Mouse (Mus musculus): ENCODE results near the gene Stk11. TPM values are rescaled to one million over a fixed set of nuclear protein-coding genes. Genes with fewer than 3 reads are reported as not detected.

Gene Stk11
- total RNA-seq, 2 experiments from 2014 or later = 100 to 111 TPM

DNA sequence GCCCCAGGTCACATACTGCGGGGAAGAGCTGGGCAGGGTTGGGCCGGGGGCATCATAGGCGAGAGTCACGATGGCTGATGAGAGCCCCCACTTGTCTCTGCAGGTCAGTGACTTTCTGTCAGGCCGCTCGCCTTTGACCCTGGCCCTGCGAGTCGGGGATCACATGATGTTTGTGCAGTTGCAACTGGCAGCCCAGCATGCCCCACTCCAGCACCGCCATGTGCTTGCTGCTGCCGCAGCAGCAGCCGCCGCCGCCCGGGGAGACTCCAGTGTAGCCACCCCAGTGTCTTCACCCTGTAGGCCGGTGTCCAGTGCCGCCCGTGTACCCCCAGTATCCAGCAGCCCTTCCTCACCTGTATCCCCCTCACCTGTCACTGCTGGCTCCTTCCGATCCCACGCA is 38.1 kb downstream of the Stk11 start:
- intact Hi-C loops (cut with DNase I) = no loop called here
- DNase-seq = no peak

DNA sequence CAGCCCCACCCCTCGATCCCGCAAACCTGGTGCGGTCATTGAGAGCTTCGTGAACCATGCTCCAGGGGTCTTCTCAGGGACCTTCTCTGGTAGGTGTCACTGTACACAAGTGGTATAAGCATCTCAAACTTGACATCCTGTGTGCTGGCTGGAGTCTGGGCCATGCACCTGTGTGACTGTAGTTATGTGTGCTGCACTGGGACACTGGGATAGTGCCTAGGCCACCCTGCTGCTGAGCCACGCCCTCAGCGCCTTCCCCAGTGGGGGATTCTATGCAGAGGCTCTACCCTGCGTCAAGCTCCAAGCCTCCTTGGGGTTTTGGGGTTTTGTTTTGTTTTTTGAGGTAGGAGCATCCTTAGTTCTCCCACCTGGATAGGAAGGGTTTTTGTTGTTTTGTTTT is 38.8 kb downstream of the Stk11 start:
- intact Hi-C loops (cut with DNase I) = no loop called here
- no peak for DNase-seq

DNA sequence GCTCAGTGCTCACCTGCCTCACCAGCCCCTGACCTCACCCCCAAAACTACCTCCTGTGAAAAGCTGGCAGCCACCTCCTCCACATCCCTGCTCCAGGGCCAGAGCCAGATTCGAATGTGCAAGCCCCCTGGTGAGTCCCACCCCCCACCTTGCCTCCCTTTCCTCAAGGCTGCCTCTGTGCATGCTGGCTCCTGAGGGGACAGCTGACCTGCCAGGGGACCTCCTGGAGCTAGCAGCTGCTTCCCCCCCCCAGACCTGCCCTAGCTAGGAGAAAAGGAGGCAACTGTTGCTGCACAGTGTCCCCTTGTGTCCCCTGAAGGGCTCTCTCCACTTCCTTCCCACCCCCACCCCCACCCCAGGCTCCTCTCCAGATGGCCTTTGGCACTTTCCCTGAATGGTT is 39.7 kb downstream of the Stk11 start:
- no peak for DNase-seq

DNA sequence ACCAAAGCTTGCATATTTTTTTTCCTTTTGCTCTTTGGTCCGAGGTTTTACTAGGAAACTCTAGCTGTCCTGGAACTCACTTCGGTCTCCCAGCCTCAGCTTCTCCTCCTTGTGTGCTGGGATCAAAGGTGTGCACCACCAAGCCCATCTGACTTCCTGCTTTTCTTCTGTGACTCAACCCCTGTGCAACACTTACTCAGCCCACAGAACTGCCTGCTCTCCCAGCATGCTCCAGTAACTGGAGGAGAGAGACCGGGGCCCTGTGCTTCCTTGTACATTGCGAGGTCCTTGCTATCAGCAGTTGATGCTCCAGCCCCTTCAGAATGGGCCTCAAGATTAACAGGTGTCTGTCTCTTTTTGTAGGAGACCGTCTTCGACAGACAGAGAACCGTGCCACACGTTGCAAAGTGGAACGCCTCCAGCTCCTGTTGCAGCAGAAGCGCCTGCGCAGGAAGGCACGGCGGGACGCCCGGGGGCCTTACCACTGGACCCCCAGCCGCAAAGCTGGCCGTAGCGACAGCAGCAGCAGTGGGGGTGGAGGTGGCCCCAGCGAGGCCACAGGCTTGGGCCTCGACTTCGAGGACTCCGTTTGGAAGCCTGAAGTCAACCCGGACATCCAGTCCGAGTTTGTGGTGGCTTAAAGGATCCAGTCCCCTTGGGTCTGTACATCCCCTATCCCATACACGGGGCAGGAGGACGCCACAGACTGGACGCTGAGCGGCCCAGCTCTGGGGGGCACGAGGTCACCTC is 40.6 kb downstream of the Stk11 start:
- intact Hi-C loops (cut with DNase I) = no loop called here
- no peak for DNase-seq

More for the DNA sequence above, 39.7 kb downstream of the Stk11 start:
- intact Hi-C loops (cut with DNase I) = no loop called here

DNA sequence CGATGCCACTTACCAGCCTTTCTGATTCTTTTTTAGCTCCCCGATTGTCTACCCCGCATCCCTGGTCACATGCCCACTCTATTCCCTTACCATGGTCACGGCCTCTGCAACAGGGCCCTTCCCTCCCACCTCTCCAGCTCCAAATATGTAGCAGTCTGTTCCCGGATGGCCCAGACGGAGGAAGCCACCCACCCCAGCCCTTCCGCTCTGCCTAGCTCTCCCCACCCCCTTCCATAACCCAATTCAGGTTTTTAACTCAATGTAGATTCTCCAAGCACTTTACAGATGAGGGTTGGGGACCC is 41.1 kb downstream of the Stk11 start:
- no peak for DNase-seq

DNA sequence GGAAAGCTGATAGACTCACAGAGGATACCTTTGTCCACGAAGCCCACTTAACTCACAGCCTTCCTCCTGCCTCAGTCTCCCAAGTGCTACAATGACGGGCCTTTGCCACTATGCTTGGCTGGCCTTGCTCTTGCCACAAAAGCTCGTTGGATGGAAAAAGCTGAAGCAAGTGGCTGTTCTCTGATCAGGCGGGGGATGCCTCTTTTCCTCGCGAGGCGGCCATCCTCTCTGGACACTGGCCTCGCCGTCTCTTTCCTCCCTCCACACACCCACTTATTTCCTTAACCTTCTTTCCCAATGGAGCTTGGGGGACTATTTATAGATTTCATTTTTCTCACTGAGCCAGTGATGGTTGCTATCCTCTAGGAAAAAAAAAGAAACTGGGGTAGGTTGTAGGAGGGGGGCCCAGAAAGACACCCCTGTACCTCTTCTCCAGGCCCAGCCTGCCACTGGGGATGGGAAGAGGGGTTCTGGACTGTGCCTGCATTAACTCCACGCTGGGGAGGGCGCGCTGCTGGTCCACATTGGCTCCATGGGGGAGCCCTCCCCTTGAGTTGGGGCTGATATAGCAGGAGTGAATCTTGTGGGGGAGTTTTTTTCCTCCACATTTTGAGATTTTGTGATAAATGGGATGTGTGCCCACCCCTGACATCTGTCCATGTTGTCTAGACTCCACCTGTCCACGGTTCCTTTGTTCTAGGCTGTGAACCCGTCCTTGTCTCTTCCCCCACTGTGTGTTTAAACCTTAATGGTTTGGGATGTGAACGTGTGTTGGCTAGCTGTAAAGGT is 41.7 kb downstream of the Stk11 start:
- DNase-seq = no peak
- intact Hi-C loops (cut with DNase I) = no loop called here

More for the DNA sequence above, 41.1 kb downstream of the Stk11 start:
- intact Hi-C loops (cut with DNase I) = no loop called here

DNA sequence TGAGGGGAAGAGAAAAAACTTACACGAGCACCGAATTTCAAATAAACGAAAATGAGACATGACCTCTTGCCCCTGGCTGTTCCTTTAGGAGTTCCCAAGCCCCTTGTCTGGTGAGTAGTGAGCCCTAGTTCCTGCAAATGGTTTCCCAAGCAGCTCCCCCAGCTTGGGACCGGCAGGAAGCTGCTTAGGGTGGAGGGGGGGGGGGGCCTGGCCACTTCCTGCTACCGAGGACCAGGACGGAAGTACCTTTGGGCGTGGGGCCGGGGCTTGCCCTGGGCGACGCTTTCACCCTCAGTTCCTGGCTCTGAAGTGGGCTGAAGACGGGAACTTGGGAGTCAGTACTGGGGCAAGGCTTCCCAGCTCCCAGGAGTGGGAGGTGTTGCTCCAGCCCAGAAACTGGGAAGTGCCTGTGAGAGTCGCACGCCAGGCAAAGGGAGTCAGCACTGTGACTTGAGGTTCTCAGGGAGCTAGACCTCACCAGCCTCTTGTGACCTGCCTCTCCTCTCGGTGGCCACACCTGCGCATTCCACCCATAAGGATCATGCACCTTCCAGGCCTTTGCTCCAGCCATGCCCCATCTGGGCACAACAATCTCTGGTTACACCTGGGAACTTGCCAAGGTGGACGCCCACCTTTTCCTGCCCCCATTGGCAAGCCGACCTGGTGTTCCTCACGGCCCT is 42.8 kb downstream of the Stk11 start:
- no peak for DNase-seq
- intact Hi-C loops (cut with DNase I) = no loop called here

DNA sequence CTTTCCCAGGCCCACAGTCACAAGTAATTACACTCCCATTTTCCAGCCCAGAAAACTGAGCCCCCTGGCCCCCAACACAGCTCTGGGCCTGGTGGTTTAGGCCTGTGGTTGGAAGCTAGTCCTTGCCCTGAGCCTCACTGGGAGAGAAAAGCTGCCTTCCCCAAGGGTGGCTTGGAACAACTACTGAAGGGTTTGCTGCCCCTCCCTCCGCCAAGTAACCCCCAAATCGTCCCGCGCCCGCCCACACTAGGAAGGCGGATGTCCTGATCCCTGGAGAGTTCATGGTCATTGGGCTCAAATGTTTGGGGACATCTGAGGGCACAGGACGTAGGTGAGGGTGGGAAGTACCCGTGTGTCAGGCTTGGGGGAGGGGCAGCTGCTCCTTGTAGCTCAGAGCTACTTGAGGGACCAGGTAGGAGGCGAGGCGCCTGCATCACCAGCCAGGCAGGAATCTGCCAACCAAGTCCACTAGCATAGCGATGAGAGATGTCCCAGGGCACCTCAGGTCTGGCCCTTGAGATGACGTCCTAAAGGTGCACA is 43.5 kb downstream of the Stk11 start:
- no peak for DNase-seq
- intact Hi-C loops (cut with DNase I) = no loop called here

DNA sequence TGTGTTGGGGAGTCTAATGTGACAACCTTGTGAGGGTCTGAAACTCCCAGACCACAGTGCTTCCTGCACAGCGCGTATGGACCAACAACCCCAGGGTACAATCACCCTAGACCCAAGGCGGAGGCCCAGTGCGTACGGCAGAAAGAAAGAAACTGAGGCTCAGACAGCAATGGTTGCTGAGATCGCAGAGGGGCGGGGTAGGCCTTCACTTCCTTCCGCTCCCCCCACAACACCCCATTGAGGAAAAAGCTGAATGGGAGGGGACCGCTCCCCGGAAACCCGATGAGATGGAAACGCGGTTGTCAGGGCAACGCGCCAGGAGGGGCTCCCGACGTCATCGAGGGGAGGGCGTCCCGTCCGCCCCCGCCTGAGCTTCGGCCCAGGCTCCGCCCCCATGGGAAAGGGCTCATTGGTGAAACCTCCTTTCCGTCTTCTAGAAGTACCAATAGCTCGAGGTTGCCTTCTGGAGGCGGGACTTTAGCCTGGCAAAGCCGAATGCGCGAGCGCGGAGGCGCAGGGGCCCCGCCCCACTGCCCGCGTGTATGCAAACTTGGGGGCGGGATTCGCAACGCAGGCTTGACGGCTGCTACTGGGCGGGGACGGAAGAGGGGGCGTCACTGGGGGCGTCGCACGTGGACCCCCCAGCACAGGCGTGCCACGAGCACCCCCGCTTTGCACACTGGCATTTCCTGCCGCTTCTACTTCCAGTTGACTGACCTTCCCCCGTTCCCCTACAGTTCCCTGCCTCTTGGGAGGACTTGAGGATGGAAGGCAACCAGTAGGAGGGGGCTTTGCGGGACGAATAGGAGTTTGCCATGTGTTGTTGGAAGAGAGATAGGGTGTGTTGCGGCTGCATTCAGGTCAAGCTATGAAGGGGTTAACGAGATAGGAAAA is 44.2 kb downstream of the Stk11 start:
- intact Hi-C loops (cut with DNase I) = no loop called here
- peak; percentile 99 for DNase-seq

DNA sequence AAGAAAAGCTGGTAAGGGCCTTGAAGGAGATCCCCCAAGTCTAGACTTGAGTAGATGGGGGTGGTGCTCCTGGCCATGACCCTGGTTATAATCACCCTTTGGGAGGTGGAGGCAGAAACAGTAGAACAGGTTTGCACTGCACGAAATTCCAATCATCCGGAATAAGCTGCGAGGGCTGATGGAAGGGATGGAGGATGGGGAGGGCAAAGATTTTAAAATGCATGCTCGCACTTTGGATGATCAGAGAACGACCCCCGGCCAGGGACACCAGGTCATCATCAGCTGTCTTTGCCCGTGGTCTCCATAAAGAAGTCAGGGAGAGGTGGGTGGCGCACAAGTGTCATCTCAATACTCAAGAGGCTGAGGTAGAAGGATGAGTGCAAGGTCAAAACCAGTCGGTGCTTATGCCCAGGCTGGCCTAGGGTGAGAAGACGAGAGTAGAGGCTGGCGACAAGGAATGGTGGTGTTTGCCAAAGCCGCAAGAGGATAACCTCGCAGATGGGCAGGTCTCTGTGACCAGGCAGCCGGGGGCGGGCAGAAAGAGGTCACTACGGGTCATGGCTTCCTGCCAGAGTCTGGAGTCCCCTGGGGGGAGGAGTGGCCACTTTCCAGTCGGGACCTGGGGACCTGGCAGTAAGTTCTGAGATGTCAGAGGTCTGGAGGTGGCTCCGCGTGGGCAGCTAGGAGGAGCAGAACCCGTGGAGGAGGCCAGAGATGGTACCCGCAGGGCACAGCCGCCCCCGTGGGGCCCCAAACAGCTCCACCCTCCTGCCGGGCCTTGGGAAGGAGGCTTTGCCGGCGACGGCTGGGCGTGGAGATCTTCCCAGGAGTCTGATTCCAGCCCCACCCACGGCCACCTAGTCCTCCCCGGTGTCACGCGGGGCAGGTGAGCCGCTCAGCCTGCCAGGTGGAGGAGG is 45.1 kb downstream of the Stk11 start:
- peak; percentile 71 for DNase-seq
- intact Hi-C loops (cut with DNase I) = no loop called here

DNA sequence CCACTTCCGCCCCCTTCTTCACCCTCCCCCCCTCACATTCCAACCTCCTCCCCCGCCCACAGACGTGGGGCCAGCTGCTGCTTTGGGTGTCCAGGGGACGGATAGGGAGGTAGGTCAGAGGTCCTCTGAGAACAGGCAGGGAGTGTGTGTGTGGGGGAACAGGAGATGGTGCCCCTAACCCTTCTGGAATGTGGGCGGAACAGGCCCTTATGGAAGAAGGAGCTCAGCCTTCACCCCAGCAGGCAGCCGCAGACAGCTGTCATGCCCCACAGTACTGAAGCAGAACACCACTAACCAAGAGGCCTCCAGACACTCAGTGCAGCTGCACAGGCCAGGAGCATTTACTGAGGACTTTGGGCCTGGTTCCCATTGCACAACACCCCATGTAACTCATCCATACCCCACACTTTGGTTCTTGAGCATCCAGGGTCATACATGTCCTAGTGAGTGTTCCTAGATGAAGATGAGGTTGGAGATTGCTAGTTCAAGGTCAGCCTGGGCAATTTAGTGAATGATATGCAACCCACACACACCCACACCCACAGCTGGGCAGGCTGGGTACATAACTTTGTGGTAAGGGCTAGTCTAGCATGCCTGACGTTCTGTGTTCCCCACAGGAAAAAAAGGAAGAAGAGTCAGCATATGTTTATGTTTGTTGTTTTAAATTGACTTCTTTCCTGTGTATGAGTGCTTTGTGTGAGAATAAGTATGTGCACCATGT is 46.1 kb downstream of the Stk11 start:
- DNase-seq = no peak
- intact Hi-C loops (cut with DNase I) = no loop called here

DNA sequence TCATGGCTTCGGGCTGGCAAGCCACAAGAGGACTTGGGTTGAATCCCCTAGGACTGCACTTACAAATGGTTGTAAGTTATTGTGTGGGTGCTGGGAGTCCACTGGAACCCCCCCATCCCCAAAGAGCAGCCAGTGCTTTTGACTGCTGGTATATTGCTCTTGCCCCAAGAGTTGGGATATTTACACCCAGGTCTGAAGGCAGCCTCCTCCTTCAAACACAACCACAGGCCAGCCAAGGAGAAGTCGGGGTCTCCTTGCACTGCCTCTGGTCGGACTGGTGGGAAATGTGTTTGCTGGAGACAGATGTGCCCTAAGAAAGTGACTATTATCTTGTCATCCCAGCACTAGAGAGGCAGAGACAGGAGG is 46.6 kb downstream of the Stk11 start:
- intact Hi-C loops (cut with DNase I) = no loop called here
- DNase-seq = no peak

DNA sequence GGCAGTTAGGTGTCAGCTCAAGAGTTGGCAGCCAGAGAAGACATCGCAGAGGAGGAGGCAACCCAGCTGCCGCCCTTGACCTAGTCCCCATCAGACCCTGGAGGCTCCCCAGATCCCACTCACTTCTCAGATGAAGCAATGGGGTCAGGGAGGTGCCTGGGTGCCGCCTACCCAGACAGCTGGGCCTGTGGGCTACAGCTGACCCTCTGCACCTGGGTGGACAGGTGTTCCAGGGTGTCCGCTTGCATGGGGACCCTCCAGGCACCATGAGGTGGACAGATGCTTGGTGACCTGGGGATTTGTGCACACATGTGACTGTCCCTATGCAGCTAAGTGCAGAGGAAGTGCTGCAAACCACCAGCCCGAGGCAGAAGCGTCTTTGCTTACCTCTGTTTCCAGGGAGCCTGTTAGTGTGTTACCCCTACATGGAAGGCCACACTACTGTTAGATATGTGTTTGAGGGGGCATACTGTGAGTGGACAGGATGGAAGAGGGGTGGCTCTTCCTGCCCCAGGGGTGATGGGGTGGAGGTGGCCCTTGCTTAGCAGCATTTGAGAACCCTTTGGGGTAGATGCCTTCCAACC is 47.2 kb downstream of the Stk11 start:
- DNase-seq = no peak
- intact Hi-C loops (cut with DNase I) = no loop called here

DNA sequence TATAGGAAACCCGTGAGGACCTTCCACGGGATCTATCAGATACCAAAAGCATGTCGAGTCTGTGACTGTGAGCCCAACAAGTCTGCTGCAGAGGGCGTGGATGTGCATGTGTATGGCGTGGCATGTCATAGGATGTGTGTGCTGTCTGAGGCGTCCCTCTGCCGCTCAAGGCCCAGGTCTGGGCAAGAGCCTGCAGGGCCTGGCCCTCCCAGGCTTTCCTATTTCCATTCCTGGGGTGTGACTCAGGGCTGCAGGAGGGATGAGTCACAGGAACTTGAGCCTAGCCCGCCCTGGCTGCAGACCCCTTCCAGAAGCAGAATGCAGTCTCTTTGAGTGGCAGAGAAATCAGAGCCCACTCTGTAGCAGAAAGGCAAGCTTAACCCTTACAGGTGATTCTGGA is 48.1 kb downstream of the Stk11 start:
- intact Hi-C loops (cut with DNase I) = loop anchor here (2.0 kb wide), 1 partner anchor 15 kb away; the partner anchor contains the start of gene Midn
- no peak for DNase-seq

DNA sequence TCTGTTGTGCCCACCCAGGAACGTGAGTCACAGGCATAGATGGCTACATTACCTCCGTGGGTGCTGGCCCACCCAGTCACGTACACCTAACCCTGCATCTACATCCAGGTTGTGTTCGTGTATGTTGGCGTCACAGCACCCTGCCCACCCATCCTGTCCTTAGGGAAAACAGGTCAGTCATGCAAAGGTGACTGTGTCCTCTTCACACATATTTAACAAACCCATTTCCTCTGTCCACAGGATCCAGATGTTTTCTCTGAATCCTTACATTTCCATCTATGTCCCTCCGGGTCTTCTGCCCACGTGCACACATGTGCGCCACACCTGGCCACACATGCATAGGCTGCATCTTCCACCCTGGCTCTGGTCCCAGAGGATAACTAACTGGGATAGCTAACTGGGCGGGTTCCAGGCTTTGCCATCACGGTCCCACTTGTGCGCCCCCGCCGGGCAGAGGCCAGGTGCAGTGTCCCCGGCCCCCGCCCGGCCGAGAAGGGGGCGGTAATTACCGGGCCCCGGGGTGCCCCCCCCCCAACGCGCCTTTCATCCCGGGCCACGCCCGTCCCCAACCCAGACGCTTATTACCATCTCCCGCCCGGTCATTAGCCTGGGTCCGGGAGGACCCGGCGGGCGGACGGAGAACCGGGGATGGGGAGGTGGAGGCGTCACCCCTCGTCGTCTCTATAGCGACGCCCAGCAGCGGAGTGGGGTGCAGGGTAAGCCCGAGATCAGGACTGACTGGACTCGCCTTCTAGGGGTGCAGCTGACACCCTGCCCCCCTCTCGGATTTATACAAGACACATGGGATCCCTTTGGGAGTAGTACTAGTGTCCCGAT is 48.8 kb downstream of the Stk11 start:
- intact Hi-C loops (cut with DNase I) = loop anchor here (2.0 kb wide), 1 partner anchor 16 kb away; the partner anchor contains the start of gene Midn
- DNase-seq = no peak

DNA sequence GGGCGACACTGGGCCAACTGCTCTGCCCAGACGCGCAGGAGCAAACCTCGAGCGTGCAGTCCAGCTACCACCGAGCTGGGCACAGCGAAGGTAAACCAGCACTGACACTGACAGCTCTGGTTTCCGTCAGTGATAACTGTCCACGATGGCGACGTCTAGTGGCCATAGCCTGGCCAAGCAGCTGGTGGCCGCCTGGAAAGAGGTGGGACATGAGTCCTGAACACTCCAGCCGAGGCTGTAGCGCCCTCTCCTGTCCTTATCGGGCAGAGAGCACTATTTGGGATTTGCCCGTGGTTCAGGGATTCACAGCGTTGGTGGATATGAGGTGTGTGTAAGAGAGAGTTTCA is 49.4 kb downstream of the Stk11 start:
- intact Hi-C loops (cut with DNase I) = loop anchor here (2.0 kb wide), 1 partner anchor 16 kb away; the partner anchor contains the start of gene Midn
- DNase-seq = peak; percentile 98

DNA sequence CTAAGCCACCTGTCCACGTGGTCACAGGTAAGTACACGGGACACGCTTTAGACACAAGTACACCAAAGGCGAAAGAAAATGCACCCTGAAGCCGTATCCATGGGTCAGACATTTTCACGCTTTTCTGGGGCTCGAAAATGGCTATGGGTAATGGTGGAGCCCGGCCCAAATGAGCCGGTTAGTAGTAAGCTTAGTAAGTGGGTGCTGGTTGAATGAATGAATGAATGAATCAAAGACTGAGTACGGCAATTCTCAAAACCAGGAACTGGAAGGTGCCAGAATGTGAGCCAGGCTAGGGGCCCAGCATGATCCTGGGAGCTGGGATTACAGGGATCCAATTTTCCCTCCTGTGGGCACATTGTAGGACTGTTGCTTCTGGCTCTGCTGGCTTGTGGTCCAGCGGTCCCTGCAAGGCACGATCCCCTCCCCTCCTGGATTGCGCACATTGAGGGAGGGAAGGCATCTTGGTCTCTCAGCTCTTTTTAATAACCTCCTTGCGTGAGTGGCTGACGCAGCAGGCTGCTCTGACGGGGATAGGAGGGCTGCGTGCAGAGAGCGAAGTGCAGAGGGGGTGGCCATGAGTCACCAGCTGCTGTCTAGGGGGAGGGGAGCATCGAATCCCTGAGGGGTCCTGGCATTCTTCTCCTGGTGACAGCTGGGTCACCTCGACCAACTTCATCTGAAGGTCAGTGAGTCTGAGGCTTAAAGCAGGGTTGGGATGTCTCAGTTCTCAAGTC is 50.0 kb downstream of the Stk11 start, which contains the start of gene Cirbp:
Gene Cirbp, plus strand, starts transcription at position 594 of the 737 bp plus-strand sequence.
- intact Hi-C loops (cut with DNase I) = loop anchor here (2.0 kb wide), 1 partner anchor 17 kb away; the partner anchor contains the start of gene Midn
- DNase-seq = peak; percentile 68
